10 mouse cellular contexts compared by ENCODE assay signal in the genomic region with DNA sequence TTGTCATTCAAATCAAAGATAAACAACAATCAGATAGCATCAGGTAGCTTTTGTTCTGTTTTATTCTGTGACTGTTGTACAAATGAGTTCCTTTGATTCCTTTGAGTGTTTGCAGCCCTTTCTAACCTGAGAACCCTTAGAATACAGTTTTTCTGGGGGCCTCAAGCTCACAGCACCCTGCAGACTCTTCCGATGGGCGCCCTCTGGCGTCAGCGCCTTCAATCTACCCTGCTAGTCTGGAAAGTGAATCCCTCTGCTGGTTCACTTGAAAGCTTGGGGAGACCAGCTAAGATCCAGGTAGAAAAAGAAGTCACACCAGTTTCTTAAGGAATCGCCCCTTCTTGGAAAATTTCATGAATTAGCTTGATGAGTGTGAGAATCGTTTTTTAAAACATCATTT.
DNase-seq lines count a peak whose midpoint lies in the region; ATAC-seq and TF ChIP-seq lines count a peak whose summit lies in the region.
"Had no signal": no experiment of that assay in that cellular context is flagged by ENCODE, and none has a peak within 500 bp of the region (broad histone marks: within the 10 kb centered on the region; RNA-seq: fewer than 3 reads in every experiment).

No protein-coding gene starts in this region.

- ATAC-seq in midbrain, postnatal 0 days (ENCODE audit: low FRiP score): no peak

- H3K4me3 ChIP-seq in E14TG2a.4 (replicated peaks; ENCODE audit: low read length): no peak overlapping the region
- no peak overlapping the region for H3K4me3 ChIP-seq in bone marrow macrophage, adult 2 months (ENCODE audit: insufficient read depth, low read length)
- H3K4me3 ChIP-seq in midbrain, postnatal 0 days (ENCODE audit: low read depth, low read length): no peak overlapping the region
- H3K4me3 ChIP-seq: liver, embryonic 13.5 days; stomach, embryonic 15.5 days had no signal

- 14% methylated on average over 6 of the region's 6 CpGs for WGBS in midbrain, postnatal 0 days

- H3K36me3 ChIP-seq in E14TG2a.4 (ENCODE audit: insufficient read depth, low read length): no peaks in the 10 kb centered on the region
- no peaks in the 10 kb centered on the region for H3K36me3 ChIP-seq in midbrain, postnatal 0 days (ENCODE audit: insufficient read depth, low read length)
- H3K36me3 ChIP-seq: liver, embryonic 13.5 days; stomach, embryonic 15.5 days had no signal

- H3K4me2 ChIP-seq in midbrain, postnatal 0 days (ENCODE audit: low read depth, low read length, poor library complexity, severe bottlenecking): no peak overlapping the region
- H3K4me2 ChIP-seq: liver, embryonic 13.5 days; stomach, embryonic 15.5 days had no signal

- no peak overlapping the region for H3K27ac ChIP-seq in bone marrow macrophage, adult 2 months (ENCODE audit: insufficient read depth, low read depth, low read length)
- no peak overlapping the region for H3K27ac ChIP-seq in midbrain, postnatal 0 days (ENCODE audit: low read depth, low read length)
- H3K27ac ChIP-seq: liver, embryonic 13.5 days; stomach, embryonic 15.5 days had no signal

- peak; percentile 45 for TF ChIP-seq CTCF in E14TG2a.4 (conservative IDR thresholded peaks at IDR 0.05; ENCODE audit: low read length)
- TF ChIP-seq CTCF in bone marrow macrophage, adult 2 months (IDR thresholded peaks at IDR 0.05; ENCODE audit: low read depth, low read length): peak; percentile 32; the same call in 1 of the 2 replicates
- TF ChIP-seq CTCF in midbrain, postnatal 0 days (IDR thresholded peaks at IDR 0.05): peak; percentile 70

- TF ChIP-seq POLR2A in bone marrow macrophage, adult 2 months (IDR thresholded peaks at IDR 0.05; ENCODE audit: borderline replicate concordance, low read depth, low read length): no peak

- peak; percentile 36 for DNase-seq in heart, adult 8-10 months (ENCODE audit: low spot score)
- DNase-seq in heart, postnatal 25 days (ENCODE audit: low spot score): no peak
- peak; percentile 80 for DNase-seq in forelimb bud, embryonic 11.5 days (ENCODE audit: low read depth, low spot score)
- DNase-seq in layer of hippocampus, postnatal 14 days (ENCODE audit: low spot score in 2 of 2): peak; percentile 24 to 70
- peak; percentile 45 for DNase-seq in midbrain, postnatal 0 days (ENCODE audit: low spot score)
- DNase-seq in natural killer cell, adult 2 months (ENCODE audit: low spot score in 2 of 2): no peak
- DNase-seq: liver, embryonic 13.5 days had no signal

- H3K9me3 ChIP-seq in E14TG2a.4 (ENCODE audit: low read length): no peaks in the 10 kb centered on the region
- no peaks in the 10 kb centered on the region for H3K9me3 ChIP-seq in midbrain, postnatal 0 days (ENCODE audit: low read length)
- H3K9me3 ChIP-seq: liver, embryonic 13.5 days; stomach, embryonic 15.5 days had no signal

- intact Hi-C loops in heart, postnatal 25 days (cut with DNase I): loop anchor here (2.0 to 10.0 kb wide), 3 partner anchors 149 to 364 kb away; a partner anchor contains a TSS

- peaks cover 26% of the 10 kb centered on the region for H3K4me1 ChIP-seq in E14TG2a.4 (replicated peaks; ENCODE audit: low read depth, low read length)
- no peaks in the 10 kb centered on the region for H3K4me1 ChIP-seq in bone marrow macrophage, adult 2 months (ENCODE audit: control insufficient read depth, insufficient read depth, low read length)
- H3K4me1 ChIP-seq in midbrain, postnatal 0 days (ENCODE audit: insufficient read depth, low read length): no peaks in the 10 kb centered on the region
- H3K4me1 ChIP-seq: liver, embryonic 13.5 days; stomach, embryonic 15.5 days had no signal

- no peak overlapping the region for H3K9ac ChIP-seq in midbrain, postnatal 0 days (replicated peaks; ENCODE audit: low read length, poor library complexity, severe bottlenecking)
- H3K9ac ChIP-seq: liver, embryonic 13.5 days; stomach, embryonic 15.5 days had no signal

- peaks cover 14% of the 10 kb centered on the region for H3K27me3 ChIP-seq in E14TG2a.4 (ENCODE audit: insufficient read depth, low read length)
- no peaks in the 10 kb centered on the region for H3K27me3 ChIP-seq in midbrain, postnatal 0 days (ENCODE audit: insufficient read depth, low read length)
- H3K27me3 ChIP-seq: liver, embryonic 13.5 days; stomach, embryonic 15.5 days had no signal

Comparison
In these comparisons a context has a peak if more than half of its experiments do, and no peak if none do; other contexts are left out.
1. DNase-seq: peak in heart, adult 8-10 months (single experiment), forelimb bud, embryonic 11.5 days (single experiment), layer of hippocampus, postnatal 14 days (2 of 2) and midbrain, postnatal 0 days (single experiment); none in heart, postnatal 25 days (single experiment) and natural killer cell, adult 2 months (0 of 2).
2. Peak in every context shown above with its lines, with median percentiles within 50 percentile points of each other: CTCF ChIP-seq.